21 mouse cellular contexts compared by ENCODE assay signal in genomic region chr5:38365521-38365920, GRCm38 (mm10). TPM values are rescaled to one million over a fixed set of nuclear protein-coding genes. Genes with fewer than 3 reads are reported as not detected.
"Had no signal": no experiment of that assay in that cellular context is flagged by ENCODE, and none has a peak within 500 bp of the region (broad histone marks: within the 10 kb centered on the region; RNA-seq: fewer than 3 reads in every experiment).

No protein-coding gene starts in this region.

- H3K4me3 ChIP-seq: kidney, embryonic 15.5 days; limb, embryonic 13.5 days; midbrain, embryonic 10.5 days; myocyte; neural tube, embryonic 15.5 days had no signal

- H3K36me3 ChIP-seq: kidney, embryonic 15.5 days; limb, embryonic 13.5 days; midbrain, embryonic 10.5 days; neural tube, embryonic 15.5 days had no signal

- H3K9me3 ChIP-seq: kidney, embryonic 15.5 days; limb, embryonic 13.5 days; midbrain, embryonic 10.5 days; neural tube, embryonic 15.5 days had no signal

- H3K27me3 ChIP-seq: kidney, embryonic 15.5 days; neural tube, embryonic 15.5 days had no signal

- DNase-seq: kidney, adult 18-20 months; kidney, postnatal 25 days; layer of hippocampus, adult 9-11 months; lung, adult 18-20 months; lung, postnatal 4 days; midbrain, embryonic 14.5 days; right cerebral cortex, adult 18-20 months; right cerebral cortex, postnatal 25 days; thymus, postnatal 36 days had no signal

- H3K27ac ChIP-seq: limb, embryonic 13.5 days; liver, embryonic 14.5 days; neural tube, embryonic 15.5 days had no signal

RNA-seq across cellular contexts. Expression of gene Drd5, which starts 46.4 kb away (rescaled TPM):
- total RNA-seq: liver, adult 2 months; megakaryocyte, adult 5-6 weeks had no signal
- polyA plus RNA-seq: kidney, embryonic 15.5 days; liver, adult 2 months; liver, embryonic 14.5 days; lung, postnatal 0 days; myocyte; neural tube, embryonic 11.5 days; small intestine, adult 2 months; stomach, embryonic 16.5 days had no signal
